Mouse (Mus musculus) liver, adult 2 months (tissue): ENCODE results near the gene Qrfp.

ENCODE experiments used
- CTCF ChIP-seq: fragments of 200-500 bp; IDR thresholded peaks from 2 replicates; pipeline ENCODE4 v1.5.1; 2011; ENCODE audit warnings: low read depth, low read length, control low read depth
- POLR2A ChIP-seq: fragments of 200-500 bp; IDR thresholded peaks from 2 replicates; pipeline ENCODE4 v1.6.1; 2011; ENCODE audit warnings: low read length, control low read depth; ENCODE audit not compliant: insufficient read depth; ENCODE audit errors: extremely low read depth

GRCm38 (mm10) chr2:31806639-31807382 lies 3.6 kb downstream of the Qrfp start:
- TF ChIP-seq CTCF: no peak
- no peak for TF ChIP-seq POLR2A
